ENCODE assay signal across 23 mouse cellular contexts in the genomic region with DNA sequence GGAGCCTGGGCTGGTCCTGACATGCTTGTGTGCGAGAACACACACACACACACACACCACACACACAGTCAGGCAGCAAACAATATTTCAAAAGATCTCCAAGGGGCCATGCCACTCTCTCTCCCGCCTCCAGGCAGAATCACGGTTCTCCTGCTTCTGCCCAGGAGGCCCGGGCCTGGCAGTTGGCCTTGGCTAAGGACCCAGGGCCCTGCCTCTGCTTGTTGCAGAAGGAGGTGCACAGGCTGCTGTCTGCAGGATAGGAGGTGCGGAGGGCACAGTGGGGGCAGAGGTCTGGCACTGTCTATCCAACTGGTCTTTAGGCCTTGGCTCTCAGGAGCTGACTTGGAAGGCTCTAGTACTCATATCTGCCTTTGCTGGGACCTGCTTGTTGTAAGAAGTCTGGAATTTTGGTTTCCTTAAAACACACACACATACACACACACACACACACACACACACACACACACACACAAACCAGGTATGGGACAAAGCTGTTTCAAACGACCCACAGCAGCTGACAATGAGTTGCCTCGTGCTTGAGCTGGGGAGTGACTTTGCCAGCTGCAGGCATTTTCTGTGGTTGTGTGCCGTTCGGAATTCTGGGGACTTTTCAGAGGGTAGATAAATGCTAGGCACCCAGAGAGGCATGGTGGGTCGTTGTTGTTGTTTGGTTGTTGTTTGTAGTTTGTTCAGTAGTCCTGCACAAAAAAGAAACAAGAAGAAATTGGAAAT. TPM values are rescaled to one million over a fixed set of nuclear protein-coding genes. Genes with fewer than 3 reads are reported as not detected.
"Had no signal": no experiment of that assay in that cellular context is flagged by ENCODE, and none has a peak within 500 bp of the region (broad histone marks: within the 10 kb centered on the region; RNA-seq: fewer than 3 reads in every experiment).

No protein-coding gene starts in this region.

- H3K4me3 ChIP-seq: heart, adult 2 months; heart, embryonic 13.5 days; heart, embryonic 15.5 days; hindbrain, embryonic 13.5 days; intestine, embryonic 15.5 days; layer of hippocampus, adult 2 months; left cerebral cortex, adult 2 months; limb, embryonic 13.5 days; limb, embryonic 15.5 days; liver, embryonic 12.5 days had no signal

- H3K4me2 ChIP-seq: heart, embryonic 11.5 days; heart, embryonic 13.5 days; heart, embryonic 15.5 days; hindbrain, embryonic 13.5 days; intestine, embryonic 15.5 days; limb, embryonic 13.5 days; limb, embryonic 15.5 days; liver, embryonic 12.5 days had no signal

- DNase-seq: gastrocnemius, postnatal 14 days; gastrocnemius, postnatal 36 days; heart, adult 11 months; heart, adult 2 months; heart, postnatal 14 days; heart, postnatal 36 days; kidney, adult 18-20 months; kidney, adult 8-10 months; kidney, postnatal 10 days; kidney, postnatal 25 days; kidney, postnatal 4 days had no signal

- H3K36me3 ChIP-seq: heart, embryonic 13.5 days; heart, embryonic 15.5 days; hindbrain, embryonic 13.5 days; intestine, embryonic 15.5 days; limb, embryonic 13.5 days; limb, embryonic 15.5 days; liver, embryonic 12.5 days had no signal

- H3K27me3 ChIP-seq: heart, embryonic 13.5 days; heart, embryonic 15.5 days; hindbrain, embryonic 13.5 days; intestine, embryonic 15.5 days; limb, embryonic 13.5 days; limb, embryonic 15.5 days; liver, embryonic 12.5 days had no signal

RNA-seq across cellular contexts. Expression of a gene that starts 23.8 kb away (rescaled TPM):
- total RNA-seq: hematopoietic stem cell, adult 5-6 weeks had no signal
- polyA plus RNA-seq: inflammation-experienced regulatory T-cells, adult 6 months had no signal

RNA-seq across cellular contexts. Expression of a gene that starts 38.0 kb away (rescaled TPM):
- total RNA-seq: hematopoietic stem cell, adult 5-6 weeks had no signal
- polyA plus RNA-seq: inflammation-experienced regulatory T-cells, adult 6 months had no signal

RNA-seq across cellular contexts. Expression of a gene that starts 49.3 kb away (rescaled TPM):
- total RNA-seq: gastrocnemius, postnatal 36 days had no signal
